8 mouse cellular contexts compared by ENCODE assay signal in the genomic region with DNA sequence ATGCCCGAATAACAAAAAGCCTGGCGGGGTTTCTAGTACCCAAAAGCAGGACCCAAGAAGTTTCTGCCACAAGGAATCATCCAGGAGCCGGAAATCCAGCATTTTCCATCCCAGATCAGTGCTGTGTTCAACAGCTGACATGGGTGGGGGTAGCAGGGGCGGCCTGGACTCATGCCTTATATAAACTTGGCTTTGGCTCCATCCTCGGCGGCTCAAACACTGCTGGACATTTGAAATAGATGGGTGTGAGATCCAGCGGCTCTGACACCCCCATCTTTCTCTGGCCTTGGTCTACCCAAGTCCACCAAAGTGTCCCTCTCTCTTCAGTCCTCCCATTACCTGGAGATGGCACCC.
A peak's percentile ranks its signal among the peaks of the same experiment; 100 is the strongest.
DNase-seq lines count a peak whose midpoint lies in the region; ATAC-seq and TF ChIP-seq lines count a peak whose summit lies in the region.

No protein-coding gene starts in this region.

- no peak for TF ChIP-seq CTCF in heart, adult 2 months (IDR thresholded peaks at IDR 0.05)

- TF ChIP-seq POLR2A in heart, adult 2 months (IDR thresholded peaks at IDR 0.05; ENCODE audit: insufficient read depth, low read depth, low read length): no peak

- H3K27ac ChIP-seq in heart, adult 2 months: peak overlapping the region; percentile 9; the same call in 1 of the 2 replicates
- H3K27ac ChIP-seq in hindbrain, embryonic 16.5 days (ENCODE audit: low read depth, low read length): peak overlapping the region; percentile 67

- H3K9ac ChIP-seq in heart, adult 2 months (ENCODE audit: low read depth, low read length): no peak overlapping the region
- peak overlapping the region; percentile 71 for H3K9ac ChIP-seq in hindbrain, embryonic 16.5 days (ENCODE audit: low read depth, low read length)

- H3K4me1 ChIP-seq in heart, adult 2 months (ENCODE audit: control insufficient read depth, insufficient read depth, low read length): no peaks in the 10 kb centered on the region
- peaks cover 7% of the 10 kb centered on the region for H3K4me1 ChIP-seq in hindbrain, embryonic 16.5 days (ENCODE audit: control insufficient read depth, insufficient read depth, low read depth, low read length)

- peak; percentile 70 for ATAC-seq in hindbrain, embryonic 16.5 days

- no peaks in the 10 kb centered on the region for H3K27me3 ChIP-seq in heart, adult 2 months (ENCODE audit: control insufficient read depth, insufficient read depth, low read length)
- no peaks in the 10 kb centered on the region for H3K27me3 ChIP-seq in hindbrain, embryonic 16.5 days (replicated peaks; ENCODE audit: control insufficient read depth, insufficient read depth, low read length)

- peak overlapping the region; percentile 60 for H3K4me2 ChIP-seq in hindbrain, embryonic 16.5 days (ENCODE audit: low read length)

- intact Hi-C loops in heart, adult 2 months (cut with DNase I): no loop called here

- 15% methylated on average over 7 of the region's 7 CpGs for WGBS in heart, adult 2 months
- 11% methylated on average over 7 of the region's 7 CpGs for WGBS in hindbrain, embryonic 16.5 days

- H3K79me2 ChIP-seq in heart, adult 2 months (replicated peaks; ENCODE audit: control insufficient read depth, insufficient read depth, low read length): no peaks in the 10 kb centered on the region

- DNase-seq in heart, adult 2 months: peak in 1 of 2 experiments; percentile 23
- no peak for DNase-seq in heart, adult 11 months
- peak; percentile 6 for DNase-seq in Muller cell, postnatal 12 days (ENCODE audit: inconsistent ontology term)
- DNase-seq in lung, postnatal 36 days: peak; percentile 2
- DNase-seq in c-Kit-positive CD71-positive TER-119-positive erythroid progenitor cells, embryonic 14.5 days (ENCODE audit: low spot score): no peak
- DNase-seq in ovary, adult 18-20 months (ENCODE audit: low spot score): no peak
- DNase-seq in thymus, postnatal 0 days (ENCODE audit: low spot score): no peak

- H3K36me3 ChIP-seq in heart, adult 2 months (ENCODE audit: control insufficient read depth, insufficient read depth, low read length): no peaks in the 10 kb centered on the region
- no peaks in the 10 kb centered on the region for H3K36me3 ChIP-seq in hindbrain, embryonic 16.5 days (ENCODE audit: control insufficient read depth, insufficient read depth, low read length)

- TF ChIP-seq EP300 in heart, adult 2 months (IDR thresholded peaks at IDR 0.05; ENCODE audit: insufficient read depth, low read depth, low read length): no peak

- H3K4me3 ChIP-seq in heart, adult 2 months: peak overlapping the region; percentile 3
- H3K4me3 ChIP-seq in hindbrain, embryonic 16.5 days (ENCODE audit: low read length): peak overlapping the region; percentile 56

- H3K9me3 ChIP-seq in hindbrain, embryonic 16.5 days (ENCODE audit: control insufficient read depth, low read length): no peaks in the 10 kb centered on the region

Comparison
In these comparisons a context has a peak if more than half of its experiments do, and no peak if none do; other contexts are left out.
1. DNase-seq: peak in Muller cell, postnatal 12 days (single experiment) and lung, postnatal 36 days (single experiment); none in heart, adult 11 months (single experiment), c-Kit-positive CD71-positive TER-119-positive erythroid progenitor cells, embryonic 14.5 days (single experiment), ovary, adult 18-20 months (single experiment) and thymus, postnatal 0 days (single experiment).